Mouse (Mus musculus): Measurements from ENCODE around the gene Olfr959. TPM values are rescaled to one million over a fixed set of nuclear protein-coding genes. Genes with fewer than 3 reads are reported as not detected.

The Olfr959 gene
- total and polyA plus RNA-seq, 3 experiments, result not detected

DNA sequence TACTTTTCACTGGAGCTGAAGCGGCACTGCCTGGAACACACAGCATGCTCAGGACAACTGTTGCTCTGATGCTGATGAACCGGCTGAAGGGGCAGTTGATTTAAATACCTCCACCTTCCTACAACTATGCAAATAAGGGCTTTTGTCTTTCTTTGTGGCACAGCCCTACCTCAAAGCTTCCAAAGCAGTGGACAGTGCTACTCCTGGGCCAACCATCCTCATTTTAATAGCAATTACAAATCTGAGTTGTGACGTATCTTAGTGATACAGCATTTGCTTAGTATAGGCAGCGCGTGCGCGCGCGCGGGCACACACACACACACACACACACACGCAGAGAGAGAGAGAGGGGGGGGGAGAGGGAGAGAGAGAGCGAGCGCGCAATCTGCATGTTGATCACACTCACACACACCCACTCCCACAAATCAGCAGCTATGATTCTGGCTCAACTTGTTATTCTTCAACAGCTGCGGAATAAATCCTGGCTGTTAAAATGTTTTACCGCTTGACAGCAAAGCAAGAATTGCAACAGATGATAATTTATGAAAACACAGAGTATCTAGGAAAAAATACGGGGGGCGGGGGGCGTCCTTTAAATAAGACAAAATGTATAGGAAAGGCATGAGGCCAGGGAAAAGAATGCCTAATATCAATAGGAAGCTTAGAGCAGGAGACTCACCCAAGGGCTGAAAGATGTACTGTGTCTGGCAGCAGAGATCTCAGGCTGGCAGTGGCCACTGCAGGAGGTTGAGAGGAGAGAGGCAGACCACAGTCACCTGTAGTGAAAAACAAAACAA is 27.4 kb upstream of the Olfr959 start:
- no peak overlapping the region for H3K27ac ChIP-seq (ENCODE audit: insufficient read depth, low read depth)
- DNase-seq (ENCODE audit: extremely low read depth), result no peak
- H3K9ac ChIP-seq (ENCODE audit: insufficient read depth, low read depth), result no peak overlapping the region
- H3K79me2 ChIP-seq (replicated peaks; ENCODE audit: control insufficient read depth, extremely low read depth, insufficient read depth, poor library complexity, severe bottlenecking), result no peaks in the 10 kb centered on the region
- H3K4me2 ChIP-seq (ENCODE audit: insufficient read depth, low read depth, poor library complexity, severe bottlenecking), result no peak overlapping the region
- dilution Hi-C loops (cut with MboI; ENCODE audit: extremely low pct_ligation_motif_present, extremely low pct_unique_long_range_greater_than_20kb, low sequenced_read_pairs) (no loop called here), in situ Hi-C loops (cut with MboI; ENCODE audit: low pct_ligation_motif_present, low pct_unique_long_range_greater_than_20kb, low sequenced_read_pairs) (no loop called here)
- no peaks in the 10 kb centered on the region for H3K4me1 ChIP-seq (ENCODE audit: control insufficient read depth in 1 of 2, insufficient read depth in 2 of 2)
- no peak overlapping the region for H3K4me3 ChIP-seq (replicated peaks in 1 of 3; ENCODE audit: low read depth in 2 of 3, low read length in 2 of 3, poor library complexity in 1 of 3)
- TF ChIP-seq MEF2A (IDR thresholded peaks at IDR 0.05; ENCODE audit: borderline replicate concordance, low read depth, low read length), result no peak
- TF ChIP-seq ETS1 (conservative IDR thresholded peaks at IDR 0.05; ENCODE audit: low read depth, low read length), result no peak
- no peak for TF ChIP-seq KAT2A (IDR thresholded peaks at IDR 0.05; ENCODE audit: insufficient replicate concordance, low read length)
- no peak for TF ChIP-seq POLR2A (IDR thresholded peaks at IDR 0.05; ENCODE audit: low read depth, low read length)
- no peak for TF ChIP-seq POLR2AphosphoS2 (IDR thresholded peaks at IDR 0.05; ENCODE audit: low read depth, low read length)
- no peak for TF ChIP-seq MYC (IDR thresholded peaks at IDR 0.05; ENCODE audit: low read depth, low read length)
- TF ChIP-seq MXI1 (IDR thresholded peaks at IDR 0.05; ENCODE audit: low read depth, low read length), result no peak
- no peak for TF ChIP-seq ZMIZ1 (IDR thresholded peaks at IDR 0.05; ENCODE audit: low read depth, low read length)
- no peak for TF ChIP-seq NRF1 (IDR thresholded peaks at IDR 0.05; ENCODE audit: low read depth, low read length)
- TF ChIP-seq CHD2 (IDR thresholded peaks at IDR 0.05; ENCODE audit: low read length), result no peak
- TF ChIP-seq ZNF384 (IDR thresholded peaks at IDR 0.05; ENCODE audit: low read depth, low read length), result no peak
- no peak for TF ChIP-seq E2F4 (IDR thresholded peaks at IDR 0.05; ENCODE audit: insufficient replicate concordance, low read depth, low read length)
- TF ChIP-seq MAFK (IDR thresholded peaks at IDR 0.05; ENCODE audit: insufficient replicate concordance, low read length), result no peak
- no peak for TF ChIP-seq ZKSCAN1 (IDR thresholded peaks at IDR 0.05; ENCODE audit: borderline replicate concordance, low read depth, low read length)
- no peak for TF ChIP-seq TCF12 (IDR thresholded peaks at IDR 0.05; ENCODE audit: low read depth, low read length)
- TF ChIP-seq SMC3 (IDR thresholded peaks at IDR 0.05; ENCODE audit: low read depth, low read length), result no peak
- no peaks in the 10 kb centered on the region for H3K36me3 ChIP-seq (replicated peaks in 1 of 2; ENCODE audit: control insufficient read depth in 1 of 2, insufficient read depth in 1 of 2, low read length in 1 of 2)
- H3K27me3 ChIP-seq (replicated peaks), result no peaks in the 10 kb centered on the region
- no peaks in the 10 kb centered on the region for H3K9me3 ChIP-seq (replicated peaks; ENCODE audit: low read length)

- H3K4me3 ChIP-seq (replicated peaks in 1 of 3; ENCODE audit: low read depth in 2 of 3, low read length in 2 of 3, poor library complexity in 1 of 3), result no peak overlapping the region
- H3K4me1 ChIP-seq (ENCODE audit: control insufficient read depth in 1 of 2, insufficient read depth in 2 of 2), result peaks cover 0 to 11% of the 10 kb centered on the region in 2 experiments; a peak in 2 of 4 replicates
- H3K9me3 ChIP-seq (replicated peaks; ENCODE audit: low read length), result no peaks in the 10 kb centered on the region
- no peak overlapping the region for H3K4me2 ChIP-seq (ENCODE audit: insufficient read depth, low read depth, poor library complexity, severe bottlenecking)
- dilution Hi-C loops (cut with MboI; ENCODE audit: extremely low pct_ligation_motif_present, extremely low pct_unique_long_range_greater_than_20kb, low sequenced_read_pairs), result no loop called here
- in situ Hi-C loops (cut with MboI; ENCODE audit: low pct_ligation_motif_present, low pct_unique_long_range_greater_than_20kb, low sequenced_read_pairs), result loop anchor here (25.0 kb wide), 1 partner anchor 615 kb away; the partner anchor contains the start of gene Olfr933
- TF ChIP-seq MAX (IDR thresholded peaks at IDR 0.05; ENCODE audit: low read length) (no peak), GABPA (IDR thresholded peaks at IDR 0.05; ENCODE audit: insufficient replicate concordance, low read depth, low read length) (no peak), RCOR1 (conservative IDR thresholded peaks at IDR 0.05; ENCODE audit: low read depth, low read length) (no peak), USF1 (IDR thresholded peaks at IDR 0.05; ENCODE audit: low read depth, low read length) (no peak), ETS1 (conservative IDR thresholded peaks at IDR 0.05; ENCODE audit: low read depth, low read length) (peak; percentile 58), JUN (IDR thresholded peaks at IDR 0.05; ENCODE audit: insufficient read depth, low read depth, low read length) (peak; percentile 36; the same call in 1 of the 2 replicates), IRF4 (IDR thresholded peaks at IDR 0.05; ENCODE audit: low read depth, low read length) (no peak), NELFE (IDR thresholded peaks at IDR 0.05; ENCODE audit: low read depth, low read length) (no peak), JUND (conservative IDR thresholded peaks at IDR 0.05; ENCODE audit: low read depth, low read length) (peak; percentile 51; the same call in 1 of the 2 replicates), TCF12 (IDR thresholded peaks at IDR 0.05; ENCODE audit: low read depth, low read length) (no peak), EP300 (IDR thresholded peaks at IDR 0.05; ENCODE audit: low read length) (peak; percentile 60), BHLHE40 (IDR thresholded peaks at IDR 0.05; ENCODE audit: low read depth, low read length) (no peak), MYC (IDR thresholded peaks at IDR 0.05; ENCODE audit: low read depth, low read length) (no peak)
- DNase-seq (ENCODE audit: extremely low read depth), result peak; percentile 55
- no peak overlapping the region for H3K27ac ChIP-seq (ENCODE audit: insufficient read depth, low read depth)
- no peaks in the 10 kb centered on the region for H3K36me3 ChIP-seq (replicated peaks in 1 of 2; ENCODE audit: control insufficient read depth in 1 of 2, insufficient read depth in 1 of 2, low read length in 1 of 2)
- no peaks in the 10 kb centered on the region for H3K27me3 ChIP-seq (replicated peaks)
- no peaks in the 10 kb centered on the region for H3K79me2 ChIP-seq (replicated peaks; ENCODE audit: control insufficient read depth, extremely low read depth, insufficient read depth, poor library complexity, severe bottlenecking)
- no peak overlapping the region for H3K9ac ChIP-seq (ENCODE audit: insufficient read depth, low read depth)
These were observed 1.7 kb upstream of the Olfr959 start for GRCm38 (mm10) chr9:39577050-39577449.
